Mouse (Mus musculus): ENCODE data around the gene Slc41a1.
A peak's percentile ranks its signal among the peaks of the same experiment; 100 is the strongest.

Gene Slc41a1

GRCm38 (mm10) chr1:131828297-131829126 is 1.2 kb downstream of the Slc41a1 start:
- DNase-seq = no peak

GRCm38 (mm10) chr1:131829279-131829678 is 2.0 kb downstream of the Slc41a1 start:
- DNase-seq = no peak

GRCm38 (mm10) chr1:131830561-131830960 is 3.3 kb downstream of the Slc41a1 start:
- DNase-seq = no peak

GRCm38 (mm10) chr1:131830971-131831641 is 3.8 kb downstream of the Slc41a1 start:
- no peak for DNase-seq

GRCm38 (mm10) chr1:131837035-131837434 is 9.7 kb downstream of the Slc41a1 start:
- DNase-seq = no peak

GRCm38 (mm10) chr1:131838542-131838941 is 11.2 kb downstream of the Slc41a1 start:
- DNase-seq = no peak

- no peak for DNase-seq
Measured at GRCm38 (mm10) chr1:131839279-131839678, 12.0 kb downstream of the Slc41a1 start.

GRCm38 (mm10) chr1:131842221-131842620 is 14.9 kb downstream of the Slc41a1 start:
- no peak for DNase-seq

- no peak for DNase-seq
Measured at GRCm38 (mm10) chr1:131843758-131844157, 16.5 kb downstream of the Slc41a1 start.

- no peak for DNase-seq
Measured at GRCm38 (mm10) chr1:131844883-131845282, 17.6 kb downstream of the Slc41a1 start.

GRCm38 (mm10) chr1:131846255-131846654 is 19.0 kb downstream of the Slc41a1 start:
- peak; percentile 46 to 63 for DNase-seq

- no peak for DNase-seq
Measured at GRCm38 (mm10) chr1:131861811-131862210, 34.5 kb downstream of the Slc41a1 start.

GRCm38 (mm10) chr1:131865596-131865995 is 38.3 kb downstream of the Slc41a1 start:
- DNase-seq = no peak

GRCm38 (mm10) chr1:131866304-131866999 is 39.2 kb downstream of the Slc41a1 start:
- no peak for DNase-seq

GRCm38 (mm10) chr1:131867093-131867945 is 40.0 kb downstream of the Slc41a1 start, which contains the start of gene Rab29:
Gene Rab29 (plus strand): TSS chr1:131867224.
- DNase-seq = peak; percentile 92 to 93

- no peak for DNase-seq
Measured at GRCm38 (mm10) chr1:131867946-131868290, 40.6 kb downstream of the Slc41a1 start.

GRCm38 (mm10) chr1:131869561-131869960 is 42.3 kb downstream of the Slc41a1 start:
- no peak for DNase-seq

- DNase-seq = no peak
Measured at GRCm38 (mm10) chr1:131872856-131873255, 45.6 kb downstream of the Slc41a1 start.

- DNase-seq = no peak
Measured at GRCm38 (mm10) chr1:131879816-131880215, 52.5 kb downstream of the Slc41a1 start.

- peak in 1 of 2 experiments; percentile 19 for DNase-seq
Measured at GRCm38 (mm10) chr1:131882787-131883186, 55.5 kb downstream of the Slc41a1 start.

GRCm38 (mm10) chr1:131886173-131886572 is 58.9 kb downstream of the Slc41a1 start:
- DNase-seq = no peak

- no peak for DNase-seq
Measured at GRCm38 (mm10) chr1:131886641-131887040, 59.3 kb downstream of the Slc41a1 start.

All from lung, postnatal 4 days (tissue).